In genomic region chr7:75704862-75705261, GRCm38 (mm10) we compare ENCODE assay signal across 18 mouse cellular contexts.
"Had no signal": no experiment of that assay in that cellular context is flagged by ENCODE, and none has a peak within 500 bp of the region (broad histone marks: within the 10 kb centered on the region; RNA-seq: fewer than 3 reads in every experiment).

No protein-coding gene starts in this region.

- H3K27ac ChIP-seq: intestine, embryonic 15.5 days; layer of hippocampus, adult 2 months; liver, embryonic 14.5 days; midbrain, embryonic 12.5 days; neural tube, embryonic 13.5 days had no signal

- H3K4me2 ChIP-seq: intestine, embryonic 15.5 days; lung, embryonic 14.5 days; midbrain, embryonic 12.5 days; neural tube, embryonic 13.5 days had no signal

- H3K4me3 ChIP-seq: intestine, embryonic 15.5 days; layer of hippocampus, adult 2 months; midbrain, embryonic 12.5 days; myocyte; neural tube, embryonic 13.5 days had no signal

- H3K9me3 ChIP-seq: intestine, embryonic 15.5 days; midbrain, embryonic 12.5 days; neural tube, embryonic 13.5 days had no signal

- ATAC-seq: intestine, embryonic 15.5 days; liver, postnatal 0 days; midbrain, embryonic 16.5 days had no signal

- H3K9ac ChIP-seq: intestine, embryonic 15.5 days; liver, embryonic 14.5 days; liver, postnatal 0 days; lung, embryonic 14.5 days; midbrain, embryonic 12.5 days; neural tube, embryonic 13.5 days had no signal

- H3K4me1 ChIP-seq: intestine, embryonic 15.5 days; midbrain, embryonic 12.5 days; neural tube, embryonic 13.5 days had no signal

- H3K27me3 ChIP-seq: intestine, embryonic 15.5 days; midbrain, embryonic 12.5 days; neural tube, embryonic 13.5 days had no signal

- DNase-seq: kidney, adult 11 months; kidney, adult 9 months; kidney, postnatal 14 days; layer of hippocampus, adult 9-11 months; liver, postnatal 0 days; lung, embryonic 14.5 days; lung, postnatal 14 days; lung, postnatal 4 days; retina, postnatal 1 day; thymus, adult 18-20 months; thymus, postnatal 36 days had no signal
